Mouse (Mus musculus) stomach, embryonic 16.5 days (tissue): ENCODE results near the gene Slc28a1. TPM values are rescaled to one million over a fixed set of nuclear protein-coding genes. Genes with fewer than 3 reads are reported as not detected.

Source experiments
- ATAC-seq: fragments of 200-750 bp; cut with Nextera tagmentation; 2 replicates; pipeline ENCODE4 v1.8.0; 2017; ENCODE audit warnings: moderate number of reproducible peaks, moderate TSS enrichment; ENCODE audit not compliant: insufficient read depth, low FRiP score
- H3K27ac ChIP-seq: fragments of 300-500 bp; sonication (generic); 2 replicates; pipeline ENCODE4 v1.5.1; 2014; ENCODE audit warnings: low read length
- H3K27me3 ChIP-seq: fragments of 300-500 bp; sonication (generic); 2 replicates; pipeline ENCODE4 v1.6.1; 2014; ENCODE audit warnings: low read length, control low read depth, mixed read lengths; ENCODE audit not compliant: control insufficient read depth, insufficient read depth
- H3K36me3 ChIP-seq: fragments of 300-500 bp; sonication (generic); 2 replicates; pipeline ENCODE4 v1.6.1; 2014; ENCODE audit warnings: low read length; ENCODE audit not compliant: control insufficient read depth, insufficient read depth
- H3K4me1 ChIP-seq: fragments of 300-500 bp; sonication (generic); 2 replicates; pipeline ENCODE4 v1.6.1; 2014; ENCODE audit warnings: low read length, control low read depth, mixed read lengths; ENCODE audit not compliant: control insufficient read depth, insufficient read depth
- H3K4me2 ChIP-seq: fragments of 300-500 bp; sonication (generic); 2 replicates; pipeline ENCODE4 v1.6.1; 2014; ENCODE audit warnings: low read depth, low read length, mixed read lengths
- H3K4me3 ChIP-seq: fragments of 300-500 bp; sonication (generic); replicated peaks from 2 replicates; pipeline ENCODE4 v1.5.1; 2014; ENCODE audit warnings: mild to moderate bottlenecking, low read length
- H3K9ac ChIP-seq: fragments of 300-500 bp; sonication (generic); 2 replicates; pipeline ENCODE4 v1.6.1; 2014; ENCODE audit warnings: low read length
- H3K9me3 ChIP-seq: fragments of 300-500 bp; sonication (generic); replicated peaks from 2 replicates; pipeline ENCODE4 v1.6.1; 2016; ENCODE audit warnings: low read length, control low read depth; ENCODE audit not compliant: control insufficient read depth
- WGBS: fragments of 180-500 bp; shearing (Covaris S2); extraction: QIAGEN DNeasy Blood & Tissue Kit; methylation state at CpG from one replicate; pipeline ENCODE4 v1.1.7; 2014; 5-methylcytosine and 5-hydroxymethylcytosine counted together
- polyA plus RNA-seq: library from polyadenylated mRNA; unstranded; fragments of >200 nt; fragmentation: Nextera tagmentation; extraction: Ambion mirVana; gene quantifications from 2 replicates; pipeline ENCODE4 v1.2.1, GENCODE M21; 2015

The Slc28a1 gene
- polyA plus RNA-seq = 0.61 and 0.77 TPM in 2 replicates

DNA sequence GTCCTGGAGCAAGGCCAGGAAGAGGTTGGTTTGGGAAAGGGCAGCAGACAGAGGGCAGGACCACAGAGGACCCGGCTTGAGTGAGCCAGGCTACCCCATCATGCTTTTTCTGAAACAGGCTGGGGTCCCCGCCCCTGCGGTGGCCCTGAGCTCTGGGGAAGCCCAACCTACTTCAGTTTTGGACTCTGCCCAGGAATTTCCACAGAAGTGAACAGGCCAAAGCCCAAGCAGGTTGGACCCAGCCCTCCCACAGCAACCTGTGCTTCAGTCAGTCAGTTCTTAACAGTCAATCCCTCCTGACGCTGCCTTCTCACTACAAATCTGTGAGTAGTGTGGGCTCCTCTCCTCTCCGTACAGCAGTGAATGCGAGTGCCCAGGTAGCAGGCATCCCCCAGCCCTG, at the start of gene Slc28a1:
Slc28a1 (plus strand) TSS at position 245 of the 400 bp plus-strand sequence.
- 71% methylated on average over 6 of the region's 6 CpGs for WGBS

DNA sequence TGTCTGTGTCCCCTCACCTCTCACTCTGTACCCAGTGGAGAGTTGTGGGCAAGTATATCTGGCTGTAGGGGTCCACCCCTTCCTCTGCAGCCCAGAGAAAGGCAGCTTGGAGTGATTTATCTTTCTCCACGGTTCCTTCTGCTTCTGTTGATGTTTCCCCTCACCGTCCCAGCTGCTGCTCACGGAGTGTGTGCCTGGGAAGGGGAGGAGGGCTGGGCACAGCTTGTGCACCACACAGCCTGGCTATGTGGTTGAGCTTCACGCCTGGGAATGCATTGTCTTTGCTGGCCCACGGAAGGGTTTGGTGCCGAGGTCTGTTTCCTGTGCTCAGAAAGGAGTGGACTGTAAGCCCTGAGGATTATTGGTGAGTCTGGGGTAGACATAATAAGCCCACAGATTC, 47.9 kb upstream of the Slc28a1 start:
- H3K9me3 ChIP-seq = no peaks in the 10 kb centered on the region
- 25% methylated on average over 6 of the region's 6 CpGs for WGBS
- no peak for ATAC-seq
- H3K27ac ChIP-seq = no peak overlapping the region
- H3K27me3 ChIP-seq = no peaks in the 10 kb centered on the region
- H3K36me3 ChIP-seq = no peaks in the 10 kb centered on the region
- H3K4me2 ChIP-seq = no peak overlapping the region
- no peaks in the 10 kb centered on the region for H3K4me1 ChIP-seq
- H3K4me3 ChIP-seq = no peak overlapping the region
- H3K9ac ChIP-seq = no peak overlapping the region

More for the DNA sequence above, at the start of gene Slc28a1:
- Histone ChIP-seq H3K4me3 (no peak within 1 kb of the TSS), H3K4me1 (no peaks in the 10 kb centered on the region), H3K4me2 (no peak within 1 kb of the TSS), H3K9ac (no peak within 1 kb of the TSS), H3K27ac (no peak within 1 kb of the TSS), H3K27me3 (no peaks in the 10 kb centered on the region), H3K36me3 (no peaks in the 10 kb centered on the region), H3K9me3 (no peaks in the 10 kb centered on the region)
- ATAC-seq = peak; percentile 8; the same call in 1 of the 2 replicates

- Histone ChIP-seq H3K4me2 (0 out of 2 replicates have a peak overlapping the region, but pooled peaks have one; percentile 10), H3K4me1 (peaks cover 21% of the 10 kb centered on the region), H3K9me3 (no peaks in the 10 kb centered on the region), H3K4me3 (no peak overlapping the region), H3K27me3 (no peaks in the 10 kb centered on the region), H3K27ac (peak overlapping the region; percentile 59), H3K9ac (peak overlapping the region; percentile 44; the same call in 1 of the 2 replicates), H3K36me3 (no peaks in the 10 kb centered on the region)
- no peak for ATAC-seq
- WGBS = 24% methylated on average over 5 of the region's 5 CpGs
These were observed 42.1 kb upstream of the Slc28a1 start for GRCm38 (mm10) chr7:81072463-81072862.

DNA sequence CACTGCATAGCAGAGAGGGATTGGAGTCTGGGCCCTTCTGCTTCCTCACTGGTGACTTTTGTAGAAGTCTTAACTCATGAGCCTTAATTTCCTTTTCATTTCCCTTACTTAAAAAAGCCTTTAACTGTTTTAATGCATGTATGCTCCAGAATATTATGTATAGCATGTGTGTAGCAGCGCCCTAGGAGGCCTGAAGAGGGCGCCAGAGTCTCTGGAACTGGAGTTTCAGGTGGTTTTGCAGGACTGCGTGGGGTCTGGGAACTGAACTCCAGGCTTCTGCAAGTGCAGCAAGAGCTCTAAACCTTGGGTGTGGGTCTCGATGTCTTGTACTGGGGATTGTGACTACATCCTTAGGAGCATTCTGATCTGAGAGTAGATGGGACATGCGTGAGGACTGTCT, 41.3 kb upstream of the Slc28a1 start:
- no peaks in the 10 kb centered on the region for H3K9me3 ChIP-seq
- no peak overlapping the region for H3K9ac ChIP-seq
- H3K4me3 ChIP-seq = no peak overlapping the region
- H3K4me2 ChIP-seq = no peak overlapping the region
- ATAC-seq = no peak
- peak overlapping the region; percentile 24; the same call in 1 of the 2 replicates for H3K27ac ChIP-seq
- H3K36me3 ChIP-seq = no peaks in the 10 kb centered on the region
- H3K4me1 ChIP-seq = peaks cover 21% of the 10 kb centered on the region
- WGBS = 85% methylated on average over 5 of the region's 5 CpGs
- H3K27me3 ChIP-seq = no peaks in the 10 kb centered on the region

DNA sequence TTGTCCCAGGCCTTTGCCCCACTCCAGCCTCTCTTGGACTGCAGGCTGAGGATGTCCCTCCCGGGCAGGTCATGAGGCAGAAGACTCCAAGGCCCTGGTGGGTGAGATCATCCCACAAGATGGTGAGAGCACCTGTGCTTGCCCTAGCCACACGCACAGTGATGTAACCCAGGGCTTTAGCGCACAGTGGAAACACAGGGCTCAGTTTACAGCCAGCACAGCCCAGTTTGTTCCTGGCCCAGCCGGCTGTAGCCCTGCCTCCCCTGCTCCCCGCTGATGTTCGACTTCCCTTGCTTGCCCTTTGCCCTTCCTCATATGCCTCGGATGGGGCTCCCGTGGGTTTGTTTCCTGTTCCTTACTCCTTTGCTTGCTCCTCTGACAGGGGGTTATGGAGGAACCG, 40.1 kb upstream of the Slc28a1 start:
- Histone ChIP-seq H3K27me3 (no peaks in the 10 kb centered on the region), H3K36me3 (no peaks in the 10 kb centered on the region), H3K27ac (peak overlapping the region; percentile 48), H3K4me1 (peaks cover 24% of the 10 kb centered on the region), H3K9ac (no peak overlapping the region), H3K9me3 (no peaks in the 10 kb centered on the region), H3K4me2 (no peak overlapping the region), H3K4me3 (no peak overlapping the region)
- WGBS = 27% methylated on average over 9 of the region's 9 CpGs
- ATAC-seq = peak; percentile 20

- WGBS = 33% methylated on average over 7 of the region's 7 CpGs
- Histone ChIP-seq H3K36me3 (no peaks in the 10 kb centered on the region), H3K4me3 (no peak overlapping the region), H3K27me3 (no peaks in the 10 kb centered on the region), H3K4me2 (no peak overlapping the region), H3K9ac (peak overlapping the region; percentile 28; the same call in 1 of the 2 replicates), H3K4me1 (peaks cover 24% of the 10 kb centered on the region), H3K27ac (peak overlapping the region; percentile 48), H3K9me3 (no peaks in the 10 kb centered on the region)
- no peak for ATAC-seq
These were observed 39.3 kb upstream of the Slc28a1 start for GRCm38 (mm10) chr7:81075299-81075698.

GRCm38 (mm10) chr7:81075732-81076131, 38.9 kb upstream of the Slc28a1 start:
- no peak overlapping the region for H3K4me2 ChIP-seq
- no peak overlapping the region for H3K4me3 ChIP-seq
- no peak for ATAC-seq
- H3K9me3 ChIP-seq = no peaks in the 10 kb centered on the region
- H3K4me1 ChIP-seq = peaks cover 24% of the 10 kb centered on the region
- 75% methylated on average over 5 of the region's 5 CpGs for WGBS
- H3K27ac ChIP-seq = peak overlapping the region; percentile 48
- no peaks in the 10 kb centered on the region for H3K36me3 ChIP-seq
- H3K27me3 ChIP-seq = no peaks in the 10 kb centered on the region
- peak overlapping the region; percentile 28; the same call in 1 of the 2 replicates for H3K9ac ChIP-seq

DNA sequence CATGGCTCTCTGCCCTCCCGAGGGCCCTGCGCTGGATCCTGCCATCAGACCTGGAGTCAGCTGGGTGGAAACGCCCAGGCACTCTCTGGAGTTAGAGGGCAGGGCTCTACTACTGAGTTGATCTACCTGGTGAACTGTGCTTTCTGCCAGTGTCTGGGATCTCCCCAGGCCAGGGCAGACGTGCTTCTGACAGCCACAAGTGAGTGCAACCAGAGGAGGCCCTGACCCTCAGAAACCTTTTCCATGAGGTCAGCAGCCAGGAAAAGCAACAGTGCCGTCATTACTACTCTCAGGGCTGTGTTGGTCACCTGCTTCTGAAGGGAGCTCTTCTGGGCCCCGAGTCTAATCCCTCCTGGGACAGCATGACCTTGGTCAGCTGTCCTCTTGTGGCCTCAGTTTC, 37.6 kb upstream of the Slc28a1 start:
- no peak for ATAC-seq
- no peak overlapping the region for H3K4me2 ChIP-seq
- no peak overlapping the region for H3K4me3 ChIP-seq
- H3K9ac ChIP-seq = no peak overlapping the region
- H3K27ac ChIP-seq = no peak overlapping the region
- 68% methylated on average over 6 of the region's 6 CpGs for WGBS
- H3K36me3 ChIP-seq = no peaks in the 10 kb centered on the region
- H3K9me3 ChIP-seq = no peaks in the 10 kb centered on the region
- no peaks in the 10 kb centered on the region for H3K27me3 ChIP-seq
- H3K4me1 ChIP-seq = peaks cover 24% of the 10 kb centered on the region

- 78% methylated on average over 6 of the region's 6 CpGs for WGBS
- H3K4me1 ChIP-seq = peaks cover 16% of the 10 kb centered on the region
- H3K27me3 ChIP-seq = no peaks in the 10 kb centered on the region
- H3K4me2 ChIP-seq = no peak overlapping the region
- H3K36me3 ChIP-seq = no peaks in the 10 kb centered on the region
- H3K9ac ChIP-seq = no peak overlapping the region
- ATAC-seq = no peak
- H3K27ac ChIP-seq = no peak overlapping the region
- H3K4me3 ChIP-seq = no peak overlapping the region
- no peaks in the 10 kb centered on the region for H3K9me3 ChIP-seq
These were observed 35.9 kb upstream of the Slc28a1 start for GRCm38 (mm10) chr7:81078740-81079139.
